Mouse (Mus musculus) retina, postnatal 1 day (tissue): ENCODE data around the gene Agfg2.
A peak's percentile ranks its signal among the peaks of the same experiment; 100 is the strongest.

Experiments
- DNase-seq: peaks from one replicate; pipeline ENCODE4 v3.0.0-alpha.2; 2012

The Agfg2 gene

GRCm38 (mm10) chr5:137684294-137685123, at the start of gene Agfg2:
Gene Agfg2 (minus strand): TSS chr5:137684726.
- peak; percentile 100 for DNase-seq

- peak; percentile 65 for DNase-seq
These were observed 49.2 kb upstream of the Agfg2 start for GRCm38 (mm10) chr5:137733638-137734288.

- DNase-seq = no peak
These were observed 42.2 kb upstream of the Agfg2 start for GRCm38 (mm10) chr5:137726767-137727166.

- DNase-seq = no peak
These were observed 39.3 kb upstream of the Agfg2 start for GRCm38 (mm10) chr5:137723840-137724239.

- DNase-seq = peak; percentile 41
These were observed 36.1 kb upstream of the Agfg2 start for GRCm38 (mm10) chr5:137720558-137721164.

GRCm38 (mm10) chr5:137719088-137719487, 34.6 kb upstream of the Agfg2 start:
- DNase-seq = no peak

- no peak for DNase-seq
These were observed 33.7 kb upstream of the Agfg2 start for GRCm38 (mm10) chr5:137718020-137718790.

GRCm38 (mm10) chr5:137715685-137716084, 31.2 kb upstream of the Agfg2 start:
- no peak for DNase-seq

GRCm38 (mm10) chr5:137713454-137713853, 28.9 kb upstream of the Agfg2 start:
- DNase-seq = no peak

GRCm38 (mm10) chr5:137706913-137707633, 22.5 kb upstream of the Agfg2 start:
- peak; percentile 65 for DNase-seq

GRCm38 (mm10) chr5:137705242-137705641, 20.7 kb upstream of the Agfg2 start:
- no peak for DNase-seq

GRCm38 (mm10) chr5:137699850-137700249, 15.3 kb upstream of the Agfg2 start:
- DNase-seq = no peak

GRCm38 (mm10) chr5:137699080-137699479, 14.6 kb upstream of the Agfg2 start:
- no peak for DNase-seq

- no peak for DNase-seq
These were observed 11.4 kb upstream of the Agfg2 start for GRCm38 (mm10) chr5:137695930-137696329.

- no peak for DNase-seq
These were observed 10.3 kb upstream of the Agfg2 start for GRCm38 (mm10) chr5:137694796-137695195.

GRCm38 (mm10) chr5:137691881-137692280, 7.4 kb upstream of the Agfg2 start:
- no peak for DNase-seq

- no peak for DNase-seq
These were observed 6.0 kb upstream of the Agfg2 start for GRCm38 (mm10) chr5:137690531-137690930.

- DNase-seq = no peak
These were observed 5.4 kb upstream of the Agfg2 start for GRCm38 (mm10) chr5:137689974-137690373.

GRCm38 (mm10) chr5:137686127-137686790, 1.7 kb upstream of the Agfg2 start:
- DNase-seq = no peak

- DNase-seq = no peak
These were observed 1.1 kb upstream of the Agfg2 start for GRCm38 (mm10) chr5:137685653-137686052.

GRCm38 (mm10) chr5:137683388-137684293, 885 bp downstream of the Agfg2 start:
- peak; percentile 48 for DNase-seq
